Mouse (Mus musculus): ENCODE measurements around the gene Pitpnc1.
A peak's percentile ranks its signal among the peaks of the same experiment; 100 is the strongest.

The Pitpnc1 gene

DNA sequence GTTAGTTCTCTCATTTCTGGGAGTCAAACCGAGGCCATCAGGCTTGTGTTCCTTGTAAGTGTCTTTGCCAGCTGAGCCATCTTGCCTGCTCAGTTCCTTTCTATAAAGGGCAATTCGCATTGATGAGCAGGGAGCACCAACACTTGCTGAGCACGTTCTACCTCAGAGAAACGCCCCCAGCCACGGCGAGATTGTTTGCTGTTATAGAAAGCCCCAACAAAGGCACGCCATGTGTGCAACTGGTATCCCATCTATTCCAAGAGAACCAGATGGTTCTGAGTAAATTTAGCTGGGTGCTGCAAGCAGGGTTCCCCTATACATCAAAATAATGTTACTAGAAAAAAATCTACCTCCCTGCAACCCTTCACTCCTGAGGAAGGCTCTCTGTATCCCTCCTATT lies 188.0 kb downstream of the Pitpnc1 start:
- DNase-seq (ENCODE audit: inconsistent ontology term) = no peak

DNA sequence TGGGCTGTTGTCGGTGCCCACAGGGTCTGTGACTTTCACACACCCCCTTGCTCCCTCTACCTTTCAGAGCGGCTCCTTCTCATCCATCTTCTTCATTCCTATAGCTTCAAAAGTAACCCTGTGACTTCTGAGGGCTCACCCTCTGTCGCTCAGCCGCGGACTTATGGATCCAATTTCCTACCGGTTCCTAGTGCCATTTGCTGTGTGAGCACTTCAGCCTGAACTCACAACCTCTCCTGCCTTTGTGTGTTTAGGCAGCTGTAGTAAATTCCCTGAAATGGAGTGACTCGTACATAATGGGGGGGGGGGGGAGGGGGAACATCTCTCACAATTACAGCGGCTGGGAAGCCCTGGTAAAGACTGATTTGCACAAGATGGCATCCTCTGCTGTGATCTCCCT lies 191.2 kb downstream of the Pitpnc1 start:
- DNase-seq (ENCODE audit: inconsistent ontology term) = no peak

- no peak for DNase-seq (ENCODE audit: inconsistent ontology term)
Observed at GRCm38 (mm10) chr11:107276898-107277297, 193.6 kb downstream of the Pitpnc1 start.

DNA sequence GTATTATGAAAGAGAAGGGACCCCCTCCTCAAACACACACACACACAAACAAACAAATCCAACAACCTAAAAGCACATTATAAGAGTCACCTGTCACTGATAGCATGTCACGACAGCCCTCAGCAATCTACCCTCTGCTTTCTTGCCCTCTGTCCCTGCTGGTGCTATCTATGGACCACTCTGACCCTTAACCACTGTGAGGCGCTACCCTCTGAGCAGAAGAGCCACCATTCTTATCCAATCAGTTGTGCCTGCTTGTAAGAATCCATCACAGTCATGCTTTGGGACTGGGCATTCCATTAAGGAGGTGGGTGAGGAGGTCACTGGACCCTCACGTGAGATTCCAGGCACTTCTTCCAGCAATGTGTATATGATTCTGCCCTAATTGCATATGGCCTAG lies 194.2 kb downstream of the Pitpnc1 start:
- DNase-seq (ENCODE audit: inconsistent ontology term) = no peak

DNA sequence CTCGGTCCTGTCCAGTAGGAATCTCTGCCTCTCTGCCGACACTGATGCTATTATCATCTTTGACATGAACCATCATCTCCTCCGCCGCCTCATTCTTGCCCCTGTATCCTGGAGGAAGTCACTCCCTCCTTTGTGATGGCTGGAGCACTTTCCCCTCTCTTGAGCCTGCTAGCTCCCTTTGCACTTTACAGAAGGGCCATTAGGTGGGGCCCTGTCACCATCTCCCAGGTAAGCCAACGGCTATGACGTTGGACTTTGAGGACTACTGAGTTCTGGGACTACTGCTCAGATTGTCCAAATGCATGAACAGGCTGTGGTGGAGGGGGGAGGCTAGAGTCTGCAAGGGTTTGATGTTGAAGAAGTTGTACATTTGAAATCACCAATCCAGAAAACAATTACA lies 194.6 kb downstream of the Pitpnc1 start:
- peak; percentile 56 for DNase-seq (ENCODE audit: inconsistent ontology term)

- no peak for DNase-seq (ENCODE audit: inconsistent ontology term)
Observed at GRCm38 (mm10) chr11:107274206-107274605, 196.3 kb downstream of the Pitpnc1 start.

GRCm38 (mm10) chr11:107272351-107272975 lies 198.0 kb downstream of the Pitpnc1 start:
- no peak for DNase-seq (ENCODE audit: inconsistent ontology term)

- DNase-seq (ENCODE audit: inconsistent ontology term) = no peak
Observed at GRCm38 (mm10) chr11:107270564-107270963, 199.9 kb downstream of the Pitpnc1 start.

DNA sequence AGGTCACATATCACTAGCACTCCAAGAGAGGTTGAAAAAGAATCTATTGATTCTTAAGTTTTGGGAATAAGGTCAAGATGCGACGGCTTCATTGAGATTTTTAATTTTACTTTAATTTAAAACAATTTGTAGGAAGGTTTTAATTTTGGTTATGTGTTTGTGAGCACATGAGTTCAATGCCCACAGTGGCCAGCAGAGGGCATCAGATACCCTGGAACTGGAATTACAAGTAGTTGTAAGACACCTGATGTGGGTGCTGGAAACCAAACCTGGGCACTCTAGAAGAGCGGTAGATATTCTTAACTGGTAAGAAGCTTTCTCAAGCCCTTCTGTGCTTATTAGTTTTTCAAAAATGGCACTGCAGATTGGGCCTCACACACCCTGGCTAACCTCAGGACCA lies 203.0 kb downstream of the Pitpnc1 start:
- no peak for DNase-seq (ENCODE audit: inconsistent ontology term)

DNA sequence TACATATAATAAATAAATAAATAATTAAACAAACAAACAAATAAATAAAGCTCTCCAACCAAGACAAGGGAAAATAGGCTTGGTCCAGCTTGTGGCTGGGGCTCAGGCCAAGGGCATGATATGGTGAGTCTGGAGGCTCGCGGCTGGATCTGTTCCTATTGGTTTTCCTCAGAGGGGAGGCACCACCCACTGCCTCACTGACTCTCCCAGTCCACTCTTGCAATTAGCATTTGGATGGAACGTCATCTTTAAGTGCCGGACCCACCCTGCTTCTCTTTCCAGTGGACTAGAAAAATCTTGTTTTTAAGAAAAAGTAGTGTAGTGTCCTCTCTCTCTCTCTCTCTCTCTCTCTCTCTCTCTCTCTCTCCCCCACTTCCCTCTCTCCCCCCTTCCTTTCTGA lies 204.6 kb downstream of the Pitpnc1 start:
- no peak for DNase-seq (ENCODE audit: inconsistent ontology term)

DNA sequence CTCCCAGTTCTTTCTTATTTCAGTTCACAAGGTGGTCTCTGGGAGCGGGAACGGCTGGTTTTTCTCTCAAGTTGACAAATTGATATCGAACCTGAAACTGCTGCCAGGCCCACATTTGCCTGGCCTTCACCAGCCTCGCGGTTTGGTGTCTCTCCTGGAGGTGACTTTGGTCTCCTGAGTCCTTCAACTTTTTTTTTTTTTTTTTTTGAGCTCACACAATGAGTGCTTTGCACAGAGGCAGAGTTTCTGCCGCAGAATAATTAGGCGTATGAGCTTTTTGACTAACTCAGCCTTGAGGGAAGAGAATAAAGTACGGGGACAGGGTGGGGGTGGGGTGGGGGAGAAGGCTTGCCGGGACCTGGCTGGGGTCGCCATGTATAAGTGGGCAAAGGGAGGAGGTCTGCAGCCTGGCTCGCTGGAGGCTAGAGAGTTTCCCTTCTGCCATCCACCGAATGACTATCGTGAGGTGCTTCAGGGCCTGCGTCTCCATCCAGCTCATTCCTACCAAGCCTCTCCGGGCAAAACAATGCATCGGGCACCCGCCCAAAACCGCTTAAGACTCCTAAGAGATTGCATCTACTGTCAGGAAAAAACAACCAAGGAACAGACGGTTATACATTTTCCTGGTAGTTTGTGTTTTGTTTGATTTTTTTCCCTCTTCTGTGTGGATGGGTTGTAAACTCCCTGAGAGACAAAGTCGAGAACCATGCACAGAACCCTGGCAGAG lies 205.4 kb downstream of the Pitpnc1 start:
- DNase-seq (ENCODE audit: inconsistent ontology term) = no peak

DNA sequence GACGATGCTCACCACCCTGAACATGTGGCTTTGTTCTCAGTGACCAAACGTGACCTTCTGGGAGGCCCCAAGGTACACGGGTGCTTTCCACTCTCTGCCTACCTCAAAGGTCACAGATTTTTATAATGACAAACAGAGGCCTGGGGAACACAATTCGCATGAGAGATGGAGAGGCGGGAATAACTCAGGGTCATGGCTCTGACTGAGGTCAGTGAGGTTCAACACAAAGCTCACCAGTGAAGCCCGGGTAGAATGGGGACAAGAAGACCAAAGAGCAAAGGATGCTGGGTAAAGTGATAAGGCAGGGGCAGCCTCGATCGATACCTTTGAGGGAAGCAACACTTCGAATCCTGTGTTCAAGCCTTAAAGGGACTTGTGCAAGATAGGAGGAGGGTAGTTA lies 206.7 kb downstream of the Pitpnc1 start:
- DNase-seq (ENCODE audit: inconsistent ontology term) = no peak

GRCm38 (mm10) chr11:107259428-107259827 lies 211.1 kb downstream of the Pitpnc1 start:
- no peak for DNase-seq (ENCODE audit: inconsistent ontology term)

- DNase-seq (ENCODE audit: inconsistent ontology term) = no peak
Observed at GRCm38 (mm10) chr11:107255185-107255584, 215.3 kb downstream of the Pitpnc1 start.

GRCm38 (mm10) chr11:107254181-107254580 lies 216.3 kb downstream of the Pitpnc1 start:
- DNase-seq (ENCODE audit: inconsistent ontology term) = no peak

GRCm38 (mm10) chr11:107252026-107252425 lies 218.5 kb downstream of the Pitpnc1 start:
- no peak for DNase-seq (ENCODE audit: inconsistent ontology term)

DNA sequence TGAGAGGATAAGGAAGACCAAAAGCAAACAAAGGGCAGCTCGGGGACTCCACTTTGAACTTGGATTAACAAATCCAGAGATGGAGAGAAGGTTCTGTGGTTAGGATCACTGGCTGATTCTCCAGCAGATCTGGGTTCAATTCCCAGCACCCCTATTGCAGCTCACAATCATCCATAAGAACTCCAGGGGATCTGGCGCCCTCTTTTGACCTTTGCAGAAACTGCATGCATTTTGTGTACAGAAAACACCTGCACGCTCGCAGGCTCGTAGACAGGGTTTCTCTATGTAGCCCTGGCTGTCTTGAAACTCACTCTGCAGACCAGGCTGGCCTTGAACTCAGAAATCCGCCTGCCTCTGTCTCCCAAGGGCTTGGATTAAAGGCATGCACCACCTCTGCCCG lies 219.0 kb downstream of the Pitpnc1 start:
- DNase-seq (ENCODE audit: inconsistent ontology term) = no peak

DNA sequence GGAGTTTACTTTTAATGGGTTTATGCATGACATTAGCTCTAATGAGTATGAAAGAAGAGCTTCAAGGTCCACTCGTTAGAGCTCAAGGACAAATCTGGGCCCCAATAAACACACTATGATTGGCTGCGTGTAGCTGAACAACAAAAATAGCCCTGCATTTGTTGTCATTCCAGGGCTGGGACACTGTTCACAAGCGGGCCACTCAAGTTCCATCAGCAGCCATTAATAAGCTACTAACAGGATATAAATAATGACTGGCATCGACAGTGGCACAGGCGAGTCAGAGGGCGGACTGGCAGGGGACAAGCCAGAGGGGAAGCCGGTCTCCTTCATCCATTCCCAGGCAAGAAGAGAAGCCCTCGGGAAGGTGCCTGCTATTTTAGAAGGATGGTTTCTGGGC lies 219.6 kb downstream of the Pitpnc1 start:
- no peak for DNase-seq (ENCODE audit: inconsistent ontology term)

GRCm38 (mm10) chr11:107248753-107249152 lies 221.7 kb downstream of the Pitpnc1 start:
- peak; percentile 11 for DNase-seq (ENCODE audit: inconsistent ontology term)

GRCm38 (mm10) chr11:107245657-107246056 lies 224.8 kb downstream of the Pitpnc1 start:
- DNase-seq (ENCODE audit: inconsistent ontology term) = no peak

DNA sequence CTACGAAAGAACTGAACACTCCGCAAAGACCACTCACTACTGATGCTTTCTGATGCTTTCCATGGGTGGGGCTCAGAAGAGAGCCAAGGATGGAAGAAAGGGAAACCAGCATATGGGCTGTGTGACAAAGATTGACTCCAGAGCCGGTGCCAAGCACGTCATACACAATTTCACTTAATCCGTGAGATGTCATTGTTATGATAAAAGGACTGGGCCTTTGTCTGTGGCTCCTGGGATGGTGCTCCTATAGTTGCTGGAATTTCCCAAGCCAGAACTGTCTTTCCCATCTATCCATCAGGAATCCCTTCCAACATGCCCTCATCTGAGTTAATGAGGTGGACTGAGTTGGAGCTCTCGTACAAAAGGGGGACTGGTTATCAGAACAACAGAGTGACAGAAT lies 227.4 kb downstream of the Pitpnc1 start:
- DNase-seq (ENCODE audit: inconsistent ontology term) = no peak

DNA sequence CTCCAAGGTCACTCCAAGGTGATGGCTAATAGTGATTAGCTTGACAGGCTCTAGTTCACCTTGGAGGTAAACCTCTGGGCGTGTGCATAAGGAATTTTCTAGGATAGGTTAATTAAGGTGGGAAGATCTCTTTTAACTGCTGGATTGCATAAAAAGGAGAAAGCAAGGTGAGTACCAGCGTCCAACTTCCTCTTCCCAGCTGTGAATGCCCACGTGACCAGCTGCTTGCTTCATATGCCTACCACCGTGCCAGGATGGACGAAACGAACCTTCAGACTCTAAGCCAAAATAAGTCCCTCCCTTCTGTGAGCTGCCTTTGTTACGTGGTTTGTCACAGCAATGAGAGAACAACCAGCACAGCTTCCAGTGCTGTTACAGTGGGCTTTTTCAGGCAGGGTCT lies 228.8 kb downstream of the Pitpnc1 start:
- DNase-seq (ENCODE audit: inconsistent ontology term) = no peak

GRCm38 (mm10) chr11:107238506-107238905 lies 232.0 kb downstream of the Pitpnc1 start:
- DNase-seq (ENCODE audit: inconsistent ontology term) = no peak

DNA sequence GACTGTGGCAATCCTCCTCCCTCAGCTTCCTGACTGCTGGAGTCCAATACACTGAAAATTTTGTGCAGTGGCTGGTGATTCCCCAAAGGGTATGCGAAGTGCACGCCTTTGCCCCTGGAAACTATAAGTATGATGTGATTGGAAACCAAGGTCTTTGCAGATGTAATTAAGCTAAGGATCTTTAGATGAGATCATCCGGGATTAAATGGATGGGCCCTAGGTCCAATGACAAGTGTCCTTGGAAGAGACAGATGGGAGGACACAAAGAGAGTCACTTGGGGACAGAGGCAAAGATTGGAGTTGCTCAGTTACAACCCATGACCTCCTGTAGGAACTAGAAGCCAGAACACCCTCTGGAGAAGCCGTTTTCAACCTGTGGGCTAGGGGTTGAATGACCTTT lies 233.0 kb downstream of the Pitpnc1 start:
- DNase-seq (ENCODE audit: inconsistent ontology term) = no peak
